Mouse (Mus musculus): ENCODE measurements at regions not wholly inside any gene's neighbourhood (a gene's known extent, or its start where the extent isn't known, plus 50 kb on each side); places are given as distances from the start of the nearest gene placed in this dataset.
A peak's percentile ranks its signal among the peaks of the same experiment; 100 is the strongest.

DNA sequence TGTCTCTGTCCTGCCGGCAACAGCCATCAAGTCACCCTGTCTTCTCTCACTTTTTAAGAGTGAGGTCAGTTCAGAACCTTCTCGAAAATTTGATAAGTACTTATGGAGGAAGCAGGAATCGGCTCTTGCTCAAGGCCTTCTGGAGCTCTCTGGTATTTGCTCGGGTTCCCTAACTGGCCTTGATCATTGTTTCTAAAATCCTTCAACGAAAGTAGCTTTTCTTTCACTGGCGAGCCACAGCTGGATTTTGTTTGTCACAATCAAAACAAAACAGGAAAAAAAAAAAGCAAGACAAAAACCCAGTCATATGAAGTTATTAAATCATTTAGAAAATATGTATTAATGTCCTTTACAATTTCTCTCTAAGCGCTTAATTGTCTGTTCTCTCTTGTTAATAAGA lies 156.6 kb upstream of the Tex13c2 start:
- DNase-seq (ENCODE audit: low read depth, low spot score), result no peak
- Histone ChIP-seq H3K36me3 (ENCODE audit: control insufficient read depth, insufficient read depth, low read length, poor library complexity, severe bottlenecking) (no peaks in the 10 kb centered on the region), H3K27me3 (ENCODE audit: control insufficient read depth, insufficient read depth, low read length, poor library complexity, severe bottlenecking) (no peaks in the 10 kb centered on the region)

DNA sequence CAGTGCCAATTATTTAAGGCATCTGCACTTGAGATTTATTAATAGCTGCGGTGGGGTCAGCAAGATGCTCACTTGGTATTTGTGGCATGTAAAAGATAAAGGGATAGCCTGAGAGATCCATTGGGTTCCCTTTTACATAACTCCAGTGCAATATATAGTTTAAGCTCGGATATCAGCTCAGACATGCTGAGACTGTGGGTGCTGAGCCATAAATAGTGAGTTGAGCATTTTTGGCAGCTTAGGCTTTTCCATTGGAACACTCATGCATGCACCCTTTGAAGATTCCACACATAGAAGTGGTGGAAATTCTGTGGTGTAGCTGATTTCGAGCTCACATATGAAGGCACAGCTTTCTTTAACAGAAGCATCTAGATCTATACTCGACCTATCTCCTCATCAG lies 155.9 kb upstream of the Tex13c2 start:
- Histone ChIP-seq H3K27me3 (ENCODE audit: control insufficient read depth, insufficient read depth, low read length, poor library complexity, severe bottlenecking) (no peaks in the 10 kb centered on the region), H3K36me3 (ENCODE audit: control insufficient read depth, insufficient read depth, low read length, poor library complexity, severe bottlenecking) (no peaks in the 10 kb centered on the region)
- DNase-seq (ENCODE audit: low read depth, low spot score), result no peak

DNA sequence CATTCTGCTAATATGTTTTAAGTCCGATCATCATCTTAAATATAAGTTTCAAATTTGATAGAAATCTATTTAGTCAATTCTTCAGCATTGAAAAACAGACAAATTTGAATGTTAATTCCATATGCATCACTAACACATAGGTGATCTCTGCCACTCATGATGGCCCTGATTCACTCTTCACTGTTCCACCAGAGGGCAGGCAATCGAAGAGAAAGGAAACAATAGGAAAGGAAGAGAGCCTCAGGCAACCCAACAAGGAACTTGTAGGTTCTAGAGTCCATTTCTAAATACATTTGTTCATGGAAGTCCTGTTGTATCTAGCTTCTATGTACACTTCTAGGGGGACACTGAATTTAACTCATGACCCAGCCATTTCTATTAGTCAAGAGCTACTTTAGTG lies 154.7 kb upstream of the Tex13c2 start:
- no peak for DNase-seq (ENCODE audit: low read depth, low spot score)
- no peaks in the 10 kb centered on the region for H3K27me3 ChIP-seq (ENCODE audit: control insufficient read depth, insufficient read depth, low read length, poor library complexity, severe bottlenecking)
- no peaks in the 10 kb centered on the region for H3K36me3 ChIP-seq (ENCODE audit: control insufficient read depth, insufficient read depth, low read length, poor library complexity, severe bottlenecking)

DNA sequence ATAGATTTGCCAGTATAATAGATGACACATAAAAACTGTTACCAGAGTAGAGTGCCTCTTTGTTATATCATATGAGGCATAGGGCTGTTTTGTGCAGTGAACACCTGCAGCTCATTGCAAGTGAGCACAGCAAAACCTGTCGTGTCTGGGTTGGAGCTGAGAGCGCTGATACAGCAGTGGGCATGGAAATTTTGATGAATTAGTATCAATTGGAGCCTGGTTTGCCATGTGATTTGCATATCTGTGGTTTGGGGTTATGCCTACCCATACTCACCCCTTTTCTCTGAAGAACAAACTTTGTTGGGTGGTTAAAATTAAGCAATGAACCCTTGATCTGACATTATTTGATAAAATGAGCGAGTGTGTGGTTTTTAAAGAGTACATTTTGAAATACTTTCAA lies 152.7 kb upstream of the Tex13c2 start:
- Histone ChIP-seq H3K36me3 (ENCODE audit: control insufficient read depth, insufficient read depth, low read length, poor library complexity, severe bottlenecking) (no peaks in the 10 kb centered on the region), H3K27me3 (ENCODE audit: control insufficient read depth, insufficient read depth, low read length, poor library complexity, severe bottlenecking) (no peaks in the 10 kb centered on the region)
- no peak for DNase-seq (ENCODE audit: low read depth, low spot score)

DNA sequence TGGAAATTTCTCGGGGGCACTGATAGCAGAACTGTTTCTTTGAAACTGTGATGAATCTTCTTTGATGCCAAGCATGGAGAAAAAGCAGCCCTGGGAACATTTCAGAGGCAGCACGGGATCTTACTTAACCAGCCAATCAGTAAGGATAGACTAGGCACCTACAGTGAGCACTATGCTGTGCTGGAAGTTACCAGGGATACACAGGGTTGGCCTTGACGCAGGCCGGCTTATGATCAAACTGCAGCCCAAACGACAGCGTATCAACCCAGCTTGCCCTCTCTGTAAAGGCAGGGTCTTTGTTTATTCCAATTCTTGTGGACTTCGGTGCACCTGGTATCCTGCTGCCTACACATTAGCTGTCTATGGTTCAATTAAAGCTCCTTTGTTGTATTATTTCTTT lies 147.1 kb upstream of the Tex13c2 start:
- Histone ChIP-seq H3K36me3 (ENCODE audit: control insufficient read depth, insufficient read depth, low read length, poor library complexity, severe bottlenecking) (no peaks in the 10 kb centered on the region), H3K27me3 (ENCODE audit: control insufficient read depth, insufficient read depth, low read length, poor library complexity, severe bottlenecking) (no peaks in the 10 kb centered on the region)
- no peak for DNase-seq (ENCODE audit: low read depth, low spot score)

DNA sequence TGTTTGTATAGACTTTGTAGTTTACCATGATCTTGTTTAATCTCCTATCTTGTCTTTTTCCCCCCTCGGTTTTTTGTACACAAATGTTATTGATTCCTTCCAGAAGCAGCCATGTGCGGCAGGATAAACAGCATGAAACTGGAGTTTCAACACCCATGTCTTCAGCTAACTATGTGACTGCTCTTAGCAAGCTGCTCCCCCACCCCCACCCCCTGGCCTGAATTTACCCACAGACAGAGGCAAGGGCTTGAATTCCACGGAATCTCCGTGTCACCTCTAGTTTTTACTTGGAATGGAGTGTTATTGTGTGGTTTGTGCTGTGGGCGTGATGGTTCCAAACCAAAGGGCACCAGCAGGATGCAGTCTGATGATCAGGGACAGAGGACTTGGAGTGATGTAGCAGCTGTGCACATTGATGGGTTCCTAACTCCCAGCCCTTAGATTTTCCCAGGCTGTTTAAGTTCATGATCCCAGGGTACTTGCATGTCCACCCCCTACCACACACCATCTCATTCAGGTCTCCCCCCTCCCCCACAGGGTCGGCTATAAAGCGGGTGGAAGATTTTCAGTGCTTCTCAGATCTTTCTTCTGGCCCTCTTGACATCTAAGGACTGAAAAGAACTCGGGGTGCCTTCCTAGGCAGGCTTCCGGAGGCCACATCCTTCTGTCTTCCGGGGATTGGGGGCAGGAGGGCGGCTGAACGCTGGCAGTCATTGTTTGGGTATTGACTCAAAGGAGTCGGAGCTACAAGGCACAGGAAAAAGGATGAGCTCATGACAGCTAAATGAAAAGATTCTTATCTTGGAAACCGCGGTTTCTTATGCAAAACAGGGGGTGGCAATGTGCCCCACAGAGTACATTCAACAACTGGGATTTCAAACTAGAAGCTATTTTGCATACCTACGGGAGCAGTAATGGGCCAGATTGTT lies 146.3 kb upstream of the Tex13c2 start:
- Histone ChIP-seq H3K36me3 (ENCODE audit: control insufficient read depth, insufficient read depth, low read length, poor library complexity, severe bottlenecking) (no peaks in the 10 kb centered on the region), H3K27me3 (ENCODE audit: control insufficient read depth, insufficient read depth, low read length, poor library complexity, severe bottlenecking) (no peaks in the 10 kb centered on the region)
- DNase-seq (ENCODE audit: low read depth, low spot score), result peak; percentile 1

DNA sequence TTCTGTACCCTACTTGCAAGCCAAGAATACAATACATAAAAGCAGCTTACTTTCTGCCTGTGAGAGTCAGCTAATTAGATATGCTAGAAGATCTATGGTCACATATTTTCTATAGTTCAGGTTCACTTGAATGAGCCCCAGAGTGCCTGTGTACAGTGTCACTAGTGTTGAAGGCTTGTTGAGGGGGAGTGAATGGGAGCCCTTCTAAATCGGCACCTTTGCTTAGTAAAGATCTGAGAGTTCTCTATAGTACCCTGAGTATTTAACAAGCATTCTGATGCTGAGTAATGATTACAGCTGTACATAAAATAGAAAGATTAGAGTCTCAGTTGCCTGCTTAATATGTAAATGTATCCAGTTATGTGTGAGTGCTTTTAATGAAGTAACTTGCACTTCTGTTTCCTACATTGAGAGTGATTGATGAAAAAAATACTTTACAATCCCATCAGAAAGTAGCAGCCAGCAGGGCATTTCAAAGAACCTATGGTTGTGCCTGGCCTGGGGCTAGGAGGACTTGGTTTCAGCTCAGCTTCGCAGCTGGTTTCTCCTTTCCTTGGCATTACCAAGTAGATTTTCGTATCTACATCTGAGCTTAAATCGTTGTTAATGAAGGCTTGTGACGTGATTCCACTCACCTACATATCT lies 136.8 kb upstream of the Tex13c2 start:
- Histone ChIP-seq H3K36me3 (ENCODE audit: control insufficient read depth, insufficient read depth, low read length, poor library complexity, severe bottlenecking) (no peaks in the 10 kb centered on the region), H3K27me3 (ENCODE audit: control insufficient read depth, insufficient read depth, low read length, poor library complexity, severe bottlenecking) (no peaks in the 10 kb centered on the region)
- DNase-seq (ENCODE audit: low read depth, low spot score), result no peak

DNA sequence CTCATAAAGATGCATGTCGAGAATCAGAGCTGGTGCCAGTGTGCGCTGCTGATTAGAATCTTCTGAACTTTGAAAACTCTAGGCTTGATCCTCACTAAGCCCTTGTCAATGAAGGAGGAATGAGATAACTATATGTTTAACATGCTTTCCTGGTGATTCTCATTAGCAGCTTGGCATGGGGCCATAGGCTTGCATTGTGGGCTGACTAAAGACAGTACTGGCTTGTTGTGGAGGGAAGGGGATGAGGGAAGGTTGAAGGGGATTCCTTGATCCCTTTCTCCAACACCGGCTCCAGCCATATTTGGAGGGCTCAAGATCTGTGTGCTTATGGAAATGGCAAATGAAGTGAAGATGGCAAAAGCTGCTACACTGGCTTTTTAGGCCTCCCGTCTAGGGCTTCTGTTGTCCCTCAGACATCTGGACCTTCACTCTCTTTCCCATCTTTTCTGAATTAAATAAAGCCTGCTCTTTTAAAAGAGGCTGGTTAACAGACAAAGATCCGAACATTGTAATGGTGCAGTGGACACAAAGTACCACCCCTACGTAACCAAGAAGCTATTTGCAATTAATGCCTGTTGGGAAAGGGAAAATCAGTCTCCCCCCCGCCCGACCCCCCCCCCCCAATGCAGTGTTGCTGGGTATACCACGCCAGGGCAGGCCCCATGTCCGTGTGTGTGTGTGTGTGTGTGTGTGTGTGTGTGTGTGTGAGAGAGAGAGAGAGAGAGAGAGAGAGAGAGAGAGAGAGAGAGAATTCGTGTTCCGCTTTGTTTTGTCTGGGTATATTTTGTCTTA lies 129.9 kb upstream of the Tex13c2 start:
- no peaks in the 10 kb centered on the region for H3K27me3 ChIP-seq (ENCODE audit: control insufficient read depth, insufficient read depth, low read length, poor library complexity, severe bottlenecking)
- H3K36me3 ChIP-seq (ENCODE audit: control insufficient read depth, insufficient read depth, low read length, poor library complexity, severe bottlenecking), result no peaks in the 10 kb centered on the region
- no peak for DNase-seq (ENCODE audit: low read depth, low spot score)

DNA sequence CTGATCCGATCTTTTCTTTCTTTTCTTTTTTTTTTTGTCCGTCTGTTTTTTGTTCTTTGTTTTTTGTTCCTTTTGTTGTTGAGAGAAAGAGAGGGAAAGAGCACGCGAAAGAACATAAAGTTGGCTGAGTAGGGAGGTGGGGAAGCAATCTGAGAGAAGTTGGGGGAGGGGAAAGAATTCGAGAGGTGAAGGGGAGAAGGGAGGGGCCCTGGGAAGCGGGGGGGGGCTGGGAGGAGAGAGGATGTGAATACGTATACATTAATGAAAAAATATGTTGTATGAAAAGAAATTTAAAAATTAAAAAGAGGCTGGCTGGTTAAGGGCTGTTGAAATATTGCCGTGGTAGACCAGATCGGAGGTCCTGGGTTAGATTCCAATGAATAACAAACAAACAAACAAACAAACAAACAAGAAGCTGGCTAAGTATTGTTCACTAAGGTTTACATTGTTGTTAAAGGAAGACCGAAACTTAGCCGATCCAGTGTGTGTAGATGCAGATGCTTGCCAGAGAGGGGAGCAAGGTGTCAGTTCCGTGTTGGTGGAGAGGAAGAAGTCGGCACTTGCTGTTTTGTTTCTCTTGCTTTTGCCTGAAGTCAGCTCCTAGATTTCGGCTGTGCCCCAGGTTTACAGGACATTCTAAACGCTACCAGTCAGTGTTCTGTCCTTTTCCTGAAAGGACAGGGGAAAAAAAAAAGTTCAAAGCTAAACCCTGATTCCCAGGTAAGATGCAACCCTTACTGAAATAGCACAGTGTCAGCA lies 129.1 kb upstream of the Tex13c2 start:
- peak; percentile 31 for DNase-seq (ENCODE audit: low read depth, low spot score)
- Histone ChIP-seq H3K36me3 (ENCODE audit: control insufficient read depth, insufficient read depth, low read length, poor library complexity, severe bottlenecking) (no peaks in the 10 kb centered on the region), H3K27me3 (ENCODE audit: control insufficient read depth, insufficient read depth, low read length, poor library complexity, severe bottlenecking) (no peaks in the 10 kb centered on the region)

DNA sequence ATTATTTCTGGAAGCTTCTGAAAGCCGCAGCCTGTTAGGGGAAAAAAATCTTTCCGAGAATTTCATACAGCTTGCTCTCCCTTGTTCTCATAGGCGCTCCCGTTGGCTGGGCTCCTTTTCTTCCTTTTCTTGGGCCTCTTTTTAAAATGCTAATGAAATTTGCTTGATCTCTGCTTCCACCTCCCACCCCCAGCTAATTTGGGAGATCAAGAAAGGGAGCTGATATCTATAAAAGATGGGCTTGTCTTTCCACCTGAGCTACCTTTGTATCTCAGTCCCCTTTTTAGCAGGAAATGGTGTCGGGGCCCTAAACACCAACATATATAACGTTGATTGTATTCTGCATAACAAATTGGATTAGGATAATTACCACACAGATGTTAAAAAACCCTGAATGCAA lies 128.5 kb upstream of the Tex13c2 start:
- Histone ChIP-seq H3K27me3 (ENCODE audit: control insufficient read depth, insufficient read depth, low read length, poor library complexity, severe bottlenecking) (no peaks in the 10 kb centered on the region), H3K36me3 (ENCODE audit: control insufficient read depth, insufficient read depth, low read length, poor library complexity, severe bottlenecking) (no peaks in the 10 kb centered on the region)
- DNase-seq (ENCODE audit: low read depth, low spot score), result no peak

DNA sequence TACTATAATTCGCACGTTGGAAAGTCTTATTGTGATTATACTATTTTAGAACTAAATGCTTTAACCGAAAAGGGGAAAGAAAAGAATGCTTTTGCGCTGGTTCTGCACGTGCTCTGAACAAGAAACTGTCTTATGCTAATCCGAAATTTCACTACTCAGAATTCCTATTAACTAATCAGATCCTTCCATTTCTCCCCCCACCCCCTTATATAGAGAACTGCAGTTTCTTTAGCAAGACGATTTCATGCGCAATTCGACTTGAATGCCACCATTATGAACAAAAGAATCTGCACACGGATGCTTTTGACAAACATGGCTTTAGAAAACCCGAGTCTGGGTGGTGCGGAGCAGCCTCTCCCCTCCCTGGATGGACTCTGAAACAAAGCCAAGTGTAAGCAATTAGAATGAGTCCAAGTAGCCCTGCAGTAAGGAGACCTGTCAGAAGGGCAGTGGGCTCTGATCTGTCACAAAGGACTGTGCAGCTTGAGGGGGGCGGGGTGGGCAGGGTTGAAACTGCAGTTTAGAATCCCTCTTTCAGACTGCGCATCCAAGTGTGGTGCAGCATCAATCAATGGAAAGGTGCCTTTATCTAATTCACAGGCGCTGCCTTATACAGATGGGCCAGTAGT lies 128.0 kb upstream of the Tex13c2 start:
- no peaks in the 10 kb centered on the region for H3K27me3 ChIP-seq (ENCODE audit: control insufficient read depth, insufficient read depth, low read length, poor library complexity, severe bottlenecking)
- no peaks in the 10 kb centered on the region for H3K36me3 ChIP-seq (ENCODE audit: control insufficient read depth, insufficient read depth, low read length, poor library complexity, severe bottlenecking)
- no peak for DNase-seq (ENCODE audit: low read depth, low spot score)

DNA sequence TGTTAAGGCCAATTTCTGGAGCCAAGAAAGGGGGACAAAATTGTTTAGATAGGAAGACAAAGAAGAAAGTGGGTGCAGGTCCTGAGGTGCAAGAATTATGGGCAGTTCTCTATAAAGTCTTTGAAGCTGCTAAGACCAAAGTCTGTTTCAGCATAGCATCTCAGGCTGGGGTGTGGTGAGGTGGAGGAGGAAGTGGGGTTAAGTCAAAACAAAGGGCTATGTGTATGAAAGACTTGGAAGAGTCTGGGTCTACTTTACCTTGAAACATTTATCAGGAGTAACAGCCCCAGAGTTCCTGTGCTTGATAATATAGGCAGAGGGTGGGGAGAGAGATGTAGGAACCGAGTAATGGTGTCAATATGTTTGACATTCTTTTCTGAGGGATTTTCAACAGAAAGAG lies 125.4 kb upstream of the Tex13c2 start:
- no peak for DNase-seq (ENCODE audit: low read depth, low spot score)

DNA sequence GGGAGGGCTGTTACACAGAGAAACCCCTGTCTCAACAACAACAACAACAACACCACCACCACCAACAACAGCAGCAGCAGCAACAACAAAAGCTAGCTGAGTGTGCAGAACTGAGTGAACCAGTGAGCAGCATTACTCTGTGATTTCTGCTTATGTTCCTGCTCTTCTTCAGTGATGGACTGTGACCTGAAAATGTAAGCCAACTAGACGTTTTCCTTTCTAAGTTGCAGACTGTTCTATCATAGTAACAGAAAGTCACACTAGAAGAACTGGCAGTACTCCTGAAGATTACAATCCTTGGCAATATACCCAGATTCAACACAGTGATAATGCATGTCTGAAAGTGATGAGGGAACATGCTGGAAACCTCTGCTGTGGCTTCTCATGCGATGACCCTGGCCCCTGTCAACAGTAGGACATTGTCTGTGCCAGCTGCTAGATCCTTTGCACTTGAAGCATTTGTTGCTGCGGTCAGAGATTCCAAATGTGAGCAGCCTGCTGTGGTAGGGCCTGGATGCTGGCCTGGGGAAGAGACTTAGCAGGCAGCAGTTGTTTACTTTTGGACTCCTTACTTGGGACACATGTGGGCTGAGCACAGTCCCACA lies 115.6 kb upstream of the Tex13c2 start:
- no peak for DNase-seq (ENCODE audit: low read depth, low spot score)
- no peaks in the 10 kb centered on the region for H3K27me3 ChIP-seq (ENCODE audit: control insufficient read depth, insufficient read depth, low read length, poor library complexity, severe bottlenecking)
- no peaks in the 10 kb centered on the region for H3K36me3 ChIP-seq (ENCODE audit: control insufficient read depth, insufficient read depth, low read length, poor library complexity, severe bottlenecking)

More for the DNA sequence above, 125.4 kb upstream of the Tex13c2 start:
- H3K27me3 ChIP-seq (ENCODE audit: control insufficient read depth, insufficient read depth, low read length, poor library complexity, severe bottlenecking), result no peaks in the 10 kb centered on the region
- H3K36me3 ChIP-seq (ENCODE audit: control insufficient read depth, insufficient read depth, low read length, poor library complexity, severe bottlenecking), result no peaks in the 10 kb centered on the region

Data from splenic B cell, adult 2 months (primary cell).